Mouse (Mus musculus) forebrain, embryonic 12.5 days (tissue): Measurements from ENCODE around the gene D17Wsu92e. TPM values are rescaled to one million over a fixed set of nuclear protein-coding genes. Genes with fewer than 3 reads are reported as not detected.
"Not testable (repeated sequence)": the region's sequence is repeated elsewhere in the genome, so short reads cannot be mapped to it uniquely, and the experiment has no call there.

Experiments used
- ATAC-seq: fragments of 200-750 bp; cut with Nextera tagmentation; 2 replicates; pipeline ENCODE4 v1.8.0; 2017; ENCODE audit warnings: moderate TSS enrichment; ENCODE audit not compliant: low FRiP score
- H3K27ac ChIP-seq: fragments of 300-500 bp; sonication (generic); 2 replicates; pipeline ENCODE4 v1.5.1; 2016; ENCODE audit warnings: mild to moderate bottlenecking
- H3K27me3 ChIP-seq: fragments of 300-500 bp; sonication (generic); 2 replicates; pipeline ENCODE4 v1.6.1; 2016; ENCODE audit warnings: mild to moderate bottlenecking
- H3K36me3 ChIP-seq: fragments of 300-500 bp; sonication (generic); replicated peaks from 2 replicates; pipeline ENCODE4 v1.6.1; 2016; ENCODE audit warnings: mild to moderate bottlenecking
- H3K4me1 ChIP-seq: fragments of 300-500 bp; sonication (generic); 2 replicates; pipeline ENCODE4 v1.6.1; 2016
- H3K4me2 ChIP-seq: fragments of 300-500 bp; sonication (generic); 2 replicates; pipeline ENCODE4 v1.6.1; 2016; ENCODE audit warnings: mild to moderate bottlenecking, moderate library complexity
- H3K4me3 ChIP-seq: fragments of 300-500 bp; sonication (generic); replicated peaks from 2 replicates; pipeline ENCODE4 v1.5.1; 2016; ENCODE audit warnings: mild to moderate bottlenecking
- H3K9ac ChIP-seq: fragments of 300-500 bp; sonication (generic); 2 replicates; pipeline ENCODE4 v1.6.1; 2016; ENCODE audit warnings: mild to moderate bottlenecking
- H3K9me3 ChIP-seq: fragments of 300-500 bp; sonication (generic); 2 replicates; pipeline ENCODE4 v1.6.1; 2016
- WGBS: fragments of 180-500 bp; shearing (Covaris S2); methylation state at CpG from one replicate; pipeline ENCODE4 v1.1.7; 2016; 5-methylcytosine and 5-hydroxymethylcytosine counted together
- polyA plus RNA-seq: library from polyadenylated mRNA; unstranded; fragments of >200 nt; fragmentation: Nextera tagmentation; extraction: Ambion mirVana; gene quantifications from 2 replicates; pipeline ENCODE4 v1.2.1, GENCODE M21; 2016

D17Wsu92e gene
- 11.1 and 11.4 TPM in 2 replicates for polyA plus RNA-seq

DNA sequence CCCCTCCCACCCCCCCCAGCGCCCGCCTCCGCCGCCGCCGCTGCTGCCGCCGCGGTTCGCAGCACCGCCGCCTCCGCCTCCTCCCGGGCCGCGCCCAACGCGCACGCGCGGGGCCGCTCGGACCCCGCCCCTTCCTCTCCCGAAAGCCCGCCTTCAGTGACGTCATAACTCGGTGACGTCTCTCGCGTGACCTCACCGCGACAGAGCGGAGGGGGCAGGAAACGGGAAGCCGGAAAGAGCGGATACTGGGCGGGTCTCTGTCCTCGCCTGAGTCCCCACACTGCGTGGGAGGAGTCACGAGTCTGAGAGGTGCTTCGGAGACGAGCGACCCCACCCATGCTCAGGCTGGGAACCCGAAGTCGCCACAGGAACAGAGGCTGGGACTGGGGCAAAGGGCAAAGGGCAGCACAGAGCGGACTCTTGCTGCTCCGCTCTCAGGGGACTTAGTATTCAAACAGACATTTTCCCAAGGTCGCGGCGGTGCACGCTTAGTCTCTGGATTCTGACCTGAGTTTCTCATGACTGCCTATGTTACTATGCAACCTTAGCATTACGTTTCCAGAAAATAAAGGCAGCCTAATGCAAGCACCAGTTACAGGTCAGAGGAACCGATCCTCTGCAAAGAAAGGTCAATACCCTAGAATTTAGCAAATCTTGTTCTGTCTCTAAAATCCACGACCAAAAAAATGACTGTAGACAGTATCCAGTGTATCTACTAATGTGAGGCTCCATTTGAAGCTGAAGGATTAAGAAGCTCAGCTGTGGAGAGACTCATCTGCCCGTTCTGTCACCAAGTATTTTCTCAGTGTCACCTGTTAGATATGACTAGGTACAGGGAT lies at the start of gene D17Wsu92e:
Gene D17Wsu92e, minus strand, starts transcription at position 81 of the 839 bp plus-strand sequence.
- H3K9ac ChIP-seq = peak within 1 kb of the TSS; percentile 95
- no peaks in the 10 kb centered on the region for H3K9me3 ChIP-seq
- H3K36me3 ChIP-seq = no peaks in the 10 kb centered on the region
- WGBS = 4% methylated on average over 31 of the region's 56 CpGs
- H3K4me1 ChIP-seq = peaks cover 29% of the 10 kb centered on the region
- H3K4me2 ChIP-seq = peak within 1 kb of the TSS; percentile 77
- H3K27ac ChIP-seq = peak within 1 kb of the TSS; percentile 81
- peak within 1 kb of the TSS; percentile 98 for H3K4me3 ChIP-seq
- H3K27me3 ChIP-seq = no peaks in the 10 kb centered on the region
- ATAC-seq = peak; percentile 97

- Histone ChIP-seq H3K4me3 (no peak overlapping the region), H3K9ac (no peak overlapping the region), H3K27me3 (no peaks in the 10 kb centered on the region), H3K4me2 (no peak overlapping the region), H3K27ac (no peak overlapping the region), H3K4me1 (no peaks in the 10 kb centered on the region), H3K9me3 (no peaks in the 10 kb centered on the region), H3K36me3 (no peaks in the 10 kb centered on the region)
- no peak for ATAC-seq
- 93% methylated on average over 4 of the region's 4 CpGs for WGBS
Observed at GRCm38 (mm10) chr17:27866737-27867136, 46.3 kb upstream of the D17Wsu92e start.

DNA sequence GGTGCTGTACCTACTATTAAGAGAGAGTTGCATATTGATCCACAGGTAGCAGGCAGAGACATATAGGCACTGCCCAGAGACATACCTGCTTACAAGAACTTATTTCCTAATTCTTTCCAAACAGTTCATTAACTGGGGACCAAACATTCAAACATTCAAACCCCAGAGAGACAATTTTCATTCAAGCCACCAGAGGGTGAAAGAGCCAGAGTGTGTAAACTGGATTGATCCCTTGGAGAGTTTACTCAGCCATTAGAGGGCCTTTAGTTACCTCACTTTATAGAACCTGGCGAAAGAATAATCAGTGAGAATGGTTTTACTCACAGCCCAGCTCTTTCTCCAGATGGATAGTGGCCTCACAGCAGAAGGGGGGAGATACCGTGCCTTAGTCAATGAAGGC lies 45.0 kb upstream of the D17Wsu92e start:
- no peak overlapping the region for H3K27ac ChIP-seq
- no peak for ATAC-seq
- no peak overlapping the region for H3K4me2 ChIP-seq
- H3K27me3 ChIP-seq = no peaks in the 10 kb centered on the region
- no peaks in the 10 kb centered on the region for H3K4me1 ChIP-seq
- H3K4me3 ChIP-seq = no peak overlapping the region
- H3K36me3 ChIP-seq = no peaks in the 10 kb centered on the region
- no peak overlapping the region for H3K9ac ChIP-seq
- 82% methylated on average over 2 of the region's 2 CpGs for WGBS
- no peaks in the 10 kb centered on the region for H3K9me3 ChIP-seq

- H3K36me3 ChIP-seq = peaks cover 5% of the 10 kb centered on the region
- H3K27ac ChIP-seq = peak overlapping the region; percentile 25; the same call in 1 of the 2 replicates
- 0 out of 2 replicates have a peak overlapping the region, but pooled peaks have one; percentile 87 for H3K4me2 ChIP-seq
- WGBS = 51% methylated on average over 2 of the region's 2 CpGs
- no peaks in the 10 kb centered on the region for H3K27me3 ChIP-seq
- H3K4me1 ChIP-seq = peaks cover 27% of the 10 kb centered on the region
- H3K4me3 ChIP-seq = no peak overlapping the region
- ATAC-seq = no peak
- no peak overlapping the region for H3K9ac ChIP-seq
- H3K9me3 ChIP-seq = no peaks in the 10 kb centered on the region
Observed at GRCm38 (mm10) chr17:27859131-27859530, 38.7 kb upstream of the D17Wsu92e start.

DNA sequence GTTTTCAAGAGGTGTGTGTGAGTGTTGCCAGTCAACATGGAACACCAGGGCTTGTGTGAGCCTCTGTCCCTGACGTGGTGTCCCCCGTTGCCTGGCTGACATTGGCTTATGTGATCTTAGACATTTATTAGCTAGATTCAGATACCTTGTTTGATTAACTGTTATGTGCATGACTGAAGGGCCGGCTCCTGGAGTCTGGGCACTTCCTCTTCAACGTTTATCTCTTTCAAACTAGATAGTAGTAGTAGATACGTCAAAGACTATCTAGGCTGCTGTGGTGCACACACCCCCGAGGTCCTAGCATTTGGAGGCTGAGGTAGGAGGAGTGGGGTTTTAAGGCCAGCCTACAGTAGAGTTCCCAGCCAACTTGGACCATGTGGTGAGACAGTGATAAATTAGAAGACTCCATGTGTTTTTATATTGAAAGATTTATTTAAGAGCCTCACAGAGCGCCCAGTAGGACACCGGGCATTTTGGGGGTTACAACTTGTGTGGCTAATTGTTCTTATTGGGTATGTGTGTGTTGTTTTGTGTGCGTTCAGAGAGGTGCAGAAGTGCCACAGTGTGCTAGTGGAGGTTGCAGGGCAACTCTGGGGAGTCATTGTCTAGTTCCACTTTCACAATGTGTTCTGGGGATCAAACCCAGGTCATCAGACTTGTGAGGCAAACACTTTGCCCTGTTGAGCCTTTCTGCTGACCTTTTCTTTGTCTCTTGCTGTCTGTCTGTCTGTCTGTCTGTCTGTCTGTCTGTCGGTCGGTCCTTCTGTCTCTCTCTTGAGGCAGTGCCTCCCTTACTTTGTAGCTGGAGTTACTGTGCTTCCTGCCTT lies 37.4 kb upstream of the D17Wsu92e start:
- H3K4me3 ChIP-seq = peak overlapping the region; percentile 92
- H3K36me3 ChIP-seq = peaks cover 16% of the 10 kb centered on the region
- H3K4me2 ChIP-seq = peak overlapping the region; percentile 87
- H3K27ac ChIP-seq = no peak overlapping the region
- H3K4me1 ChIP-seq = peaks cover 27% of the 10 kb centered on the region
- H3K9me3 ChIP-seq = no peaks in the 10 kb centered on the region
- 61% methylated on average over 11 of the region's 11 CpGs for WGBS
- H3K27me3 ChIP-seq = no peaks in the 10 kb centered on the region
- peak overlapping the region; percentile 89 for H3K9ac ChIP-seq
- no peak for ATAC-seq

DNA sequence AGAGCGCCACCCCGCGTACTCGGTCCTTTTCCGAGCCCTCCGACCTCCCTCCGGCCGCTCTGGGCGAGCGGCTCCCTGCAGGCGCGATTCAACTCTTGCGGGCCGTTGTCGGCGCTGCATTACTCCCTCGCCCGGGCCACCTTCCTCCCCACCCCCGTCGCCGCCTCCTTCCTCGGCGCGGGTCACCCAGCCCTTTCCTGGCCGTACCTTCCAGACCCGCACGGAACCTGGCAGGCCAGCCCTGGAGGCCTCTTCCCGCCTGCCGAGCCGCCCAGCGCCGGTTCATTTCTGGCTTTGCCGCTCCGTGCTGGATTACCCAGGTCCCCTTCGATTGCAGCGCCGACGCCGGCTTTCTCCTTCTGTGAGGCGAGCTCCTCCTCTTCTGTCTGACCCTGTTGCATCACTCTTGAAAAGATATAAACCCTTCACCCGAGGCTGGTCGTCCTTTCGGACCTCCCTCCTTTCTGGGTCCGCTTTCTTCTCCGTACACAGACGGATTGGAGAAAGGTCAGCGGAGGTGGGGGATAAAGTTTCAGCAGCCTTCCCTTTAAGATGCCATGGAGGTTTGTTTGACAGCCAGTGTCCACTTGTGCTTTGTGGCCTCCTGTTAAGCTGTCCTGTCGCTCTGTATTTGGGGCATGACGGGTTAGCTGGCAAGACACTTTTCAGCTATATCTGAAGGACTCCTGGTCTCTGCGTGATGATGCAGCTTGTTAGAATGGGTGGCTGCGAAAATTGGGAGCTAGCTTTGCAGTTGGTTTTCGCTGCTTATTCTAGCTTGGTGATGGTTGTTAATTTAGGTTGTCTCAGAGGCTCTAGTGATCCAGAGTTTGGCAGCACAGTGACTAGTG lies 36.6 kb upstream of the D17Wsu92e start:
- H3K9me3 ChIP-seq = no peaks in the 10 kb centered on the region
- H3K4me3 ChIP-seq = peak overlapping the region; percentile 92
- peak; percentile 79 for ATAC-seq
- 2% methylated on average over 52 of the region's 52 CpGs for WGBS
- H3K4me2 ChIP-seq = peak overlapping the region; percentile 87
- H3K4me1 ChIP-seq = peaks cover 27% of the 10 kb centered on the region
- peaks cover 24% of the 10 kb centered on the region for H3K36me3 ChIP-seq
- H3K27me3 ChIP-seq = no peaks in the 10 kb centered on the region
- H3K9ac ChIP-seq = peak overlapping the region; percentile 89
- H3K27ac ChIP-seq = peak overlapping the region; percentile 76

DNA sequence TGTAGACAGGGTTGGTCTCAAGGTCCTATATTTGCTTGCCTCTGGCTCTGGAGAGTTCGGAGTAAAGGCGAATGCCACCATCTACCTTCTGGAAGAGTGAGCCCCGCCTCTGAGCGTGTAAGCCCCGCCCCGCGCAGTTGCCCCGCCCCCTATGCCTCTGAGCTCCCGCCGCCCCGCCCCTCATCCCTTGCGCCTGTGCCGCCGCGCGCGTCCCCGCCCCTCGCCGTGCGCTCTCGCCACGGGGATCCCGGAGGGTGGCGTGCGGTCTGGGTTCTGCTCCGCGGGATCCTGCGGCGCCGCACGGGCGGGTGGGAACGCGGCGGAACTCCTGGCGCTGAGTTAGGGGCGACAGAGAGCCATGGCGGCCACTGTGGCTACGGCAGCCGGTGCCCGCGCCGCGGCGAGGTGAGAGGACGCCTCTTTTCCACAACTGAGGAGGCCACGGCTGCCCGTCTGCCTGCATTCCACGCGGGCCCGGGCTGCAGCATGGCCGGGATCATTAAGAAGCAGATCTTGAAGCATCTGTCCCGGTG lies 35.9 kb upstream of the D17Wsu92e start, which contains the start of gene Uhrf1bp1:
Gene Uhrf1bp1, plus strand, starts transcription at position 177 of the 533 bp plus-strand sequence.
- Histone ChIP-seq H3K36me3 (peaks cover 25% of the 10 kb centered on the region), H3K27me3 (no peaks in the 10 kb centered on the region), H3K4me1 (peaks cover 27% of the 10 kb centered on the region), H3K4me2 (peak within 1 kb of the TSS; percentile 87), H3K27ac (peak within 1 kb of the TSS; percentile 76), H3K4me3 (peak within 1 kb of the TSS; percentile 92), H3K9me3 (no peaks in the 10 kb centered on the region), H3K9ac (peak within 1 kb of the TSS; percentile 89)
- peak; percentile 89 for ATAC-seq
- 1% methylated on average over 54 of the region's 54 CpGs for WGBS

- 95% methylated on average over 3 of the region's 3 CpGs for WGBS
- H3K36me3 ChIP-seq = peaks cover 78% of the 10 kb centered on the region
- H3K27me3 ChIP-seq = no peaks in the 10 kb centered on the region
- no peak overlapping the region for H3K27ac ChIP-seq
- H3K4me3 ChIP-seq = no peak overlapping the region
- no peak for ATAC-seq
- no peaks in the 10 kb centered on the region for H3K4me1 ChIP-seq
- H3K9me3 ChIP-seq = no peaks in the 10 kb centered on the region
- no peak overlapping the region for H3K4me2 ChIP-seq
- H3K9ac ChIP-seq = no peak overlapping the region
Observed at GRCm38 (mm10) chr17:27851076-27851475, 30.6 kb upstream of the D17Wsu92e start.

DNA sequence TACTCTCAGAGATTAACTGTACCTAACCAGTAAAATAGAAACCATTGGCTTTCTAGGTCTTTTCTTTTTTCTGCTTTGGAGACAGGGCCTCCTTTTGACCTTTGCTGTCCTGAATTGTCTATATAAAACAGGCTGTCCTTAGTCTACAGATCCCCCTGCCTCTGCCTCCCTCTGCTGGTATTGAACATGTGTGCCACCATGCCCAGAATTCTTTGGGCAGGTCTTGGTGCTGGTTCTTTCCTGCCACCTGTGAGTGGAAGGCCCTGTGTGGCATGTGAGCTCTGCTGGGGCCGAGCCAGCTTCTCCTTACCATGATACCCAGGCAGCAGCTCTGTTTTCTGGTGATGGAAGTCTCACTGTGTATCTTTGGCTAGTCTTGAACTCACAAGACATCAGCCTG lies 27.9 kb upstream of the D17Wsu92e start:
- no peak for ATAC-seq
- Histone ChIP-seq H3K27me3 (no peaks in the 10 kb centered on the region), H3K4me1 (no peaks in the 10 kb centered on the region), H3K4me3 (no peak overlapping the region), H3K9me3 (no peaks in the 10 kb centered on the region), H3K36me3 (peaks cover 90% of the 10 kb centered on the region), H3K4me2 (no peak overlapping the region), H3K9ac (no peak overlapping the region), H3K27ac (no peak overlapping the region)
- WGBS = 88% methylated on average over 1 of the region's 1 CpGs

GRCm38 (mm10) chr17:27839469-27840252 lies 19.2 kb upstream of the D17Wsu92e start:
- WGBS = 3% methylated on average over 35 of the region's 35 CpGs
- Histone ChIP-seq H3K4me1 (peaks cover 13% of the 10 kb centered on the region), H3K4me3 (peak overlapping the region; percentile 80), H3K9ac (peak overlapping the region; percentile 74), H3K27me3 (peaks cover 5% of the 10 kb centered on the region; the same call in 1 of the 2 replicates), H3K27ac (0 out of 2 replicates have a peak overlapping the region, but pooled peaks have one; percentile 37), H3K9me3 (no peaks in the 10 kb centered on the region), H3K4me2 (peak overlapping the region; percentile 62), H3K36me3 (peaks cover 26% of the 10 kb centered on the region)
- peak; percentile 97 for ATAC-seq

GRCm38 (mm10) chr17:27837850-27838249 lies 17.4 kb upstream of the D17Wsu92e start, which contains the start of gene Snrpc:
Snrpc (plus strand) TSS chr17:27838150.
- not testable (repeated sequence) for H3K4me3 ChIP-seq, H3K27me3 ChIP-seq, H3K9me3 ChIP-seq, ATAC-seq, H3K9ac ChIP-seq, H3K27ac ChIP-seq
- H3K4me1 ChIP-seq = peaks cover 13% of the 10 kb centered on the region
- peaks cover 10% of the 10 kb centered on the region for H3K36me3 ChIP-seq
- H3K4me2 ChIP-seq = peak within 1 kb of the TSS; percentile 62; the same call in 1 of the 2 replicates
- 75% methylated on average over 4 of the region's 4 CpGs for WGBS
